Mouse (Mus musculus): ENCODE measurements around the gene Rpl3l. TPM values are rescaled to one million over a fixed set of nuclear protein-coding genes. Genes with fewer than 3 reads are reported as not detected.

Rpl3l gene
- polyA plus RNA-seq, 1 experiment from 2014 or later, result not detected

DNA sequence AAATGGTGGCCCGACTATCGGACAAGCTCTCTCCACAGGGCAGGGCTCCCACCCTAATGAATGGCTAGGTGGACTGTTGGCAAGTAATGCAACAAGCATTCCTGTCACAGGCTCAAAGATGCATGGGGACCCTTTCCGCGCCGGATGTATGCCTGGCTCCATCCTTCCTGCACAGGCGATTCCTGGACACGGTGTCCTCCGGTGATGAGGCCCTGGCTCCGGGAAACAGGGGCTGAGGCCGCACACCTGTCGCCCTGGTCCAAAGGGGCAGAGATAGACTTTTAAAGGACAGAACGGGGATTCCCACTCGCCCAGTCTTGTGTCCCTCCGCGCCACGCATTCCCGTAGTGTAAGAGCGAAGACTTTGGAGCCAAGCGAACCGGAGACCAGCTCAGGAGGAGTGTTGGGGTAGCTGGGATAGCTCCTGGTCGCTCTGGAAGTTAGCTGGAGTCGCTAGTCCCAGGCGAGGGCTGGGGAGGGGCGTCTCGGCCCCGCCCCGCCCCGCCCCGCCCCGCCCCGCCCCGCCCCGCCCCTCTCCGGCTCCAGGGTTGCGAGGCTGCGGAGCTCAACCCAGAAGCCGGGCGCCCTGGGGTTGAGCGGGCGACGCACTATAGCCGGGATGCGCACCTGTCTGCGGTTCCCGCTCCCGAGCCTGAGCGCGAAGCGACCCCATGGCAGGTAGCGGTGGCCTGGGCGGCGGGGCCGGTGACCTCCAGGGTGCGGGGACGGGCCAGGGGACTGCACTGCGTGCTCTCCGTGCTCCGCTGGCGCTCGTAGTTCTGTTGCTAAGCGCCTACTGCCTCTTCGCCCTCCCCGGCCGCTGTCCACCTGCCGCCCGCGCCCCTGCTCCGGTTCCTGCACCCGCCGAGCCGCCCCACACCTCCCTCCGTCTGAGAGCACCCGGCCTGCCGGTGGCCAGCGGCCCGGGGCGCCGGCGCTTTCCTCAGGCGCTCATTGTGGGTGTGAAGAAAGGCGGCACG is 25.1 kb downstream of the Rpl3l start, which contains the start of gene Hs3st6:
Gene Hs3st6 (plus strand): TSS at position 574 of the 980 bp plus-strand sequence.
- H3K9me3 ChIP-seq, result no peaks in the 10 kb centered on the region
- peak within 1 kb of the TSS; percentile 52 for H3K9ac ChIP-seq
- H3K27ac ChIP-seq, result no peak within 1 kb of the TSS
- under 1% methylated on average over 73 of the region's 82 CpGs for WGBS
- peak within 1 kb of the TSS; percentile 96 for H3K4me2 ChIP-seq
- peaks cover 85% of the 10 kb centered on the region for H3K27me3 ChIP-seq
- peak; percentile 83 for ATAC-seq (ENCODE audit: low FRiP score)
- H3K36me3 ChIP-seq (replicated peaks), result no peaks in the 10 kb centered on the region
- H3K4me3 ChIP-seq (replicated peaks), result peak within 1 kb of the TSS; percentile 55
- H3K4me1 ChIP-seq, result peaks cover 15% of the 10 kb centered on the region

DNA sequence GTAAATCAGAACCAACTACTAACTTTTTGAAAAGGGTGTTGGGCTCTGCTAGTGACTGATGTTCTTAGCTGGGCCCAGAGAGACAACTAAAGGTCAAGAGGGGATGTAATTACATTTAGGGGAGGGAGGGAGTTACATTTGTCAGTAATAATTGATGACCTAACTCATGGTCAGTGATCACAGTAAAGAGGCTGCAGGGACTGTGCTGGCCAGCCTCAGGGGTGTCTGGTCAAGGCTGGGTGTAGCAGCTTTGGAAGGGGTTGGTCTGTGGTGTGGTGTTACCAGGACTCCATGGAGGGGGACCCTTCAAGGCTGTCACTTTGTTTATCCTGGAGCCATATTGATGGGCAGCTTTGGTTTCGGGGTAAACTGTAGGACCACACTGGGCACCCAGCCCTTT is 29.8 kb downstream of the Rpl3l start:
- Histone ChIP-seq H3K27ac (no peak overlapping the region), H3K4me1 (peaks cover 10% of the 10 kb centered on the region), H3K4me2 (no peak overlapping the region), H3K9me3 (no peaks in the 10 kb centered on the region), H3K4me3 (replicated peaks) (no peak overlapping the region), H3K27me3 (peaks cover 54% of the 10 kb centered on the region), H3K9ac (no peak overlapping the region), H3K36me3 (replicated peaks) (no peaks in the 10 kb centered on the region)
- no peak for ATAC-seq (ENCODE audit: low FRiP score)
- 82% methylated on average over 1 of the region's 1 CpGs for WGBS

DNA sequence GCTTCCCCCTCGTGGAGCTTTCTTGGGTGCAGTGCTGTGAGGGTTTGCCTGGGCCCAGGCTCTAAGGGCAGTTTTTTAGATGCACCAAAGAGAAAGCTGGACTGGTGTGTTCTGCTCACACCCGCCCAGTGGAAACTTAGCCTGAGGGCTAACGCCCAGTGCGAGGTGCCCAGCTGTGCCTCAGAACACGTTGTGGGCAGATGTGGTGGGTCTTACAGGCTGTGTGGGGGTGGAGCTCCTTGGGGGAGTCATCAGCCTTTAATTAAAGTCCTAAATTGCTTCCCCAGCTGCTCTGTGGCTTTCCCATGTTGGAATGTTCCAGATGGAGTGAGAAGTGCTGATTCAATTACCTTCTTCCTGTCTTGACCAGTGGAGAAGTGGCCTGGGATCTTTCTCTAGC is 33.5 kb downstream of the Rpl3l start:
- no peaks in the 10 kb centered on the region for H3K9me3 ChIP-seq
- no peak overlapping the region for H3K27ac ChIP-seq
- no peaks in the 10 kb centered on the region for H3K36me3 ChIP-seq (replicated peaks)
- no peak overlapping the region for H3K9ac ChIP-seq
- ATAC-seq (ENCODE audit: low FRiP score), result no peak
- no peak overlapping the region for H3K4me2 ChIP-seq
- 62% methylated on average over 5 of the region's 5 CpGs for WGBS
- H3K4me1 ChIP-seq, result 0 out of 2 replicates have a peak, but pooled peaks cover under 1% of the 10 kb centered on the region
- no peak overlapping the region for H3K4me3 ChIP-seq (replicated peaks)
- peaks cover 16% of the 10 kb centered on the region for H3K27me3 ChIP-seq

DNA sequence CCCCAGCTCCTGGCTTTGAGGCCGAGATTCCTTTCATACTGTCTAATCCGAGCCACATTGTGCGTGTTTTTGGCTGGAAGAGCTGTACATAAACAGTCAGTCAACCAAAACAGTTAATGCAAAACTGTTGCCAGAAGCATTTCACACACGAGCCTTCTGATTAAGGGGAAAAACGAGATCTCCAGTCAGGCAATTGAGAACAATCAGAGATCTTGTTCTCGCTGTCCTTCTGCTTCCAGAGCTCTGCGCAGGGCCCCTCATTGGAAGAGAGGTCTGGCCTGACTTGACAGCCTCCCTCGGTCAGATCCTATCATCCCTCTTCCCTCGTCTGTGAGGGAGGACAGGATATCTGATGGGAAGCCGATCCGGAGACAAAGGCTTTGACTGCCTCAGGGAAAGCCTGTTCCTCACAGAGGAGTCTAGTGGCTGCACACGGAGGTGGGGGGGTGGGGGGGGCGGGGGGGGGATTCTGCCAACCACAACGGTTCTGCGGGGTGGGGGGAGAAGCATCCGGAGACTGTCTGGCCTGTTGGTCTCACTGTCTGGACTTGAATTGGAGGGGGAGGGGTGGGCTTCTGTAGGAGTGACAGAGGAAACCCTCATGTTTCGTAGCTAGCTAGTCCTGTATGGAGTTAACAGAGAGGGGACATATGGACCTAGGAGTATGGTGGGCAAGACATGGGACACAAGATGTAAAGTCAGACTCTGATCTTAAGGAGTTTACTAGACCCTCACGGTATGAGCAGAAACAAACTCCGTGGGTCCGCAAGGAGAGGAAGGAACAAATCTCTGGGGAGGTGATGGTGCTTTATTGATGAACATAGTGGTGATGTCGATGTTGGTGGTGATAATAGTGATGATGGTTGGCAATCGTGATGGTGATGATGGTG is 37.6 kb downstream of the Rpl3l start:
- no peak overlapping the region for H3K27ac ChIP-seq

GRCm38 (mm10) chr17:24766266-24766875 is 38.8 kb downstream of the Rpl3l start:
- H3K36me3 ChIP-seq (replicated peaks), result no peaks in the 10 kb centered on the region
- no peak overlapping the region for H3K27ac ChIP-seq
- 0 out of 2 replicates have a peak, but pooled peaks cover 4% of the 10 kb centered on the region for H3K4me1 ChIP-seq
- WGBS, result 21% methylated on average over 12 of the region's 12 CpGs
- no peak overlapping the region for H3K9ac ChIP-seq
- ATAC-seq (ENCODE audit: low FRiP score), result no peak
- no peaks in the 10 kb centered on the region for H3K9me3 ChIP-seq
- no peak overlapping the region for H3K4me2 ChIP-seq
- 0 out of 2 replicates have a peak, but pooled peaks cover 11% of the 10 kb centered on the region for H3K27me3 ChIP-seq
- H3K4me3 ChIP-seq (replicated peaks), result no peak overlapping the region

More for the DNA sequence above, 37.6 kb downstream of the Rpl3l start:
- Histone ChIP-seq H3K27me3 (0 out of 2 replicates have a peak, but pooled peaks cover 11% of the 10 kb centered on the region), H3K4me3 (replicated peaks) (no peak overlapping the region), H3K4me2 (no peak overlapping the region), H3K4me1 (0 out of 2 replicates have a peak, but pooled peaks cover 4% of the 10 kb centered on the region), H3K36me3 (replicated peaks) (no peaks in the 10 kb centered on the region), H3K9ac (no peak overlapping the region), H3K9me3 (no peaks in the 10 kb centered on the region)
- 61% methylated on average over 21 of the region's 22 CpGs for WGBS
- no peak for ATAC-seq (ENCODE audit: low FRiP score)

DNA sequence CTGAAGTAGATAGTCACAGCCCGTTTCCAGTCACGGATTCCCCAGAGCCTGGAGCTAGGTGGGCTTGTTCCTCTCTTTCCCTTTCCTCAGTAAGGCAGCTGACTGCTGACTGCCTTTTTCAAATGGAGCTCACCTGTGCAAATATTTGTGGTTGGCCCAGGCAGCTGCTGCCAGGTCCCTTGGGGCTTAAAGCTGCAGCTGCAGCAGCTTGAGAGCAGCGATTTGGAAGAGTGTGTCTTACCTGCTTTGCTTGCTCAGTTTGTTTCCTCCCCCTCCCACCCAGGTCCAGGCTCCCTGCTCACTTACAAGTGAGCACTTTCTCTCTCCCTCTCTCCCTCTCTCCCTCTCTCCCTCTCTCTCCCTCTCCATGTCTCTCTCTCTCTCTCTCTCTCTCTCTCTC is 41.5 kb downstream of the Rpl3l start:
- WGBS, result 43% methylated on average over 3 of the region's 3 CpGs
- 0 out of 2 replicates have a peak, but pooled peaks cover 4% of the 10 kb centered on the region for H3K4me1 ChIP-seq
- H3K27ac ChIP-seq, result no peak overlapping the region
- no peak overlapping the region for H3K4me3 ChIP-seq (replicated peaks)
- ATAC-seq (ENCODE audit: low FRiP score), result no peak
- peaks cover 7% of the 10 kb centered on the region for H3K9me3 ChIP-seq
- H3K27me3 ChIP-seq, result 0 out of 2 replicates have a peak, but pooled peaks cover 11% of the 10 kb centered on the region
- H3K36me3 ChIP-seq (replicated peaks), result no peaks in the 10 kb centered on the region
- H3K9ac ChIP-seq, result no peak overlapping the region
- H3K4me2 ChIP-seq, result no peak overlapping the region

DNA sequence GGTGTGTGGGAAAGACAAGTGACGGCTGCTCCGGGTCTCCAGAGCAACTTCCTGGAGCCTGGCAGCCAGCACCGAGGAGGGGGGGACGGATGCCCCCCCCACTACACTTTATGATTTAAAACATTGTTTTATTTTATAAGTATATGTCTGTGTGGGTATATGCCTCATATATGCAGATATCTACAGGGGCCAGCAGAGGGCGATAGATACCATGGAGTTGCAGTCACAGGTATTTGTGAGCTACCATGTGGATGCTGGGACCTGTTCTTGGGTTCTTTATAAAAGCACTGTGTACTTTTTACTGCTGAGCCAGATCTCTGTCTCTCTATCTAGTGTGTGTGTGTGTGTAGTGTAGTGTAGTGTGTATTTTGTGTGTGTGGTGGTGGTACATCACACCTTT is 45.6 kb downstream of the Rpl3l start:
- 0 out of 2 replicates have a peak, but pooled peaks cover 9% of the 10 kb centered on the region for H3K27me3 ChIP-seq
- 82% methylated on average over 5 of the region's 5 CpGs for WGBS
- peaks cover 7% of the 10 kb centered on the region for H3K9me3 ChIP-seq
- H3K9ac ChIP-seq, result no peak overlapping the region
- H3K4me3 ChIP-seq (replicated peaks), result no peak overlapping the region
- ATAC-seq (ENCODE audit: low FRiP score), result no peak
- H3K4me2 ChIP-seq, result no peak overlapping the region
- H3K36me3 ChIP-seq (replicated peaks), result no peaks in the 10 kb centered on the region
- no peaks in the 10 kb centered on the region for H3K4me1 ChIP-seq
- no peak overlapping the region for H3K27ac ChIP-seq

GRCm38 (mm10) chr17:24775173-24775572 is 47.6 kb downstream of the Rpl3l start:
- Histone ChIP-seq H3K27ac (no peak overlapping the region), H3K4me2 (no peak overlapping the region), H3K4me1 (no peaks in the 10 kb centered on the region), H3K4me3 (replicated peaks) (no peak overlapping the region), H3K9me3 (peaks cover 7% of the 10 kb centered on the region), H3K36me3 (replicated peaks) (no peaks in the 10 kb centered on the region), H3K27me3 (no peaks in the 10 kb centered on the region), H3K9ac (no peak overlapping the region)
- WGBS, result 82% methylated on average over 8 of the region's 8 CpGs
- ATAC-seq (ENCODE audit: low FRiP score), result no peak

GRCm38 (mm10) chr17:24777073-24777472 is 49.5 kb downstream of the Rpl3l start:
- WGBS, result 82% methylated on average over 2 of the region's 2 CpGs
- Histone ChIP-seq H3K4me2 (no peak overlapping the region), H3K9ac (no peak overlapping the region), H3K27me3 (no peaks in the 10 kb centered on the region), H3K4me1 (no peaks in the 10 kb centered on the region), H3K27ac (no peak overlapping the region), H3K9me3 (peaks cover 7% of the 10 kb centered on the region), H3K4me3 (replicated peaks) (no peak overlapping the region), H3K36me3 (replicated peaks) (no peaks in the 10 kb centered on the region)
- no peak for ATAC-seq (ENCODE audit: low FRiP score)

GRCm38 (mm10) chr17:24780821-24781220 is 53.2 kb downstream of the Rpl3l start:
- Histone ChIP-seq H3K4me2 (no peak overlapping the region), H3K9ac (no peak overlapping the region), H3K4me3 (replicated peaks) (no peak overlapping the region), H3K27me3 (no peaks in the 10 kb centered on the region), H3K27ac (no peak overlapping the region), H3K36me3 (replicated peaks) (no peaks in the 10 kb centered on the region), H3K9me3 (no peaks in the 10 kb centered on the region), H3K4me1 (no peaks in the 10 kb centered on the region)
- 90% methylated on average over 2 of the region's 2 CpGs for WGBS
- no peak for ATAC-seq (ENCODE audit: low FRiP score)

Data from forebrain, embryonic 12.5 days (tissue).